Comparison of ENCODE assay signal across 10 mouse cellular contexts in genomic region chr4:95346722-95347197, GRCm38 (mm10).
DNase-seq lines count a peak whose midpoint lies in the region; ATAC-seq and TF ChIP-seq lines count a peak whose summit lies in the region.
"Had no signal": no experiment of that assay in that cellular context is flagged by ENCODE, and none has a peak within 500 bp of the region (broad histone marks: within the 10 kb centered on the region; RNA-seq: fewer than 3 reads in every experiment).

No protein-coding gene starts in this region.

- H3K4me3 ChIP-seq in left cerebral cortex, adult 2 months = no peak overlapping the region
- H3K4me3 ChIP-seq: erythroblast, embryonic 14.5 days; lung, embryonic 15.5 days had no signal

- H3K27ac ChIP-seq in left cerebral cortex, adult 2 months = no peak overlapping the region
- H3K27ac ChIP-seq: lung, embryonic 15.5 days had no signal

- no peak for ATAC-seq in erythroid progenitor cell, adult 5-6 weeks (replicated peaks; ENCODE audit: low FRiP score, poor library complexity, severe bottlenecking)

- intact Hi-C loops in left cerebral cortex, adult 2 months (cut with DNase I) = no loop called here
- intact Hi-C loops in heart, postnatal 14 days (cut with DNase I) = no loop called here

- DNase-seq in left cerebral cortex, adult 18-20 months (ENCODE audit: low spot score in 2 of 2) = peak; percentile 4 to 14
- DNase-seq in left cerebral cortex, adult 2 months (ENCODE audit: extremely low spot score in 1 of 2, low spot score in 2 of 2) = no peak
- peak; percentile 35 to 61 for DNase-seq in heart, postnatal 14 days
- peak; percentile 52 to 70 for DNase-seq in layer of hippocampus, adult 18-20 months (ENCODE audit: low spot score in 2 of 2)
- DNase-seq in lung, postnatal 36 days = peak; percentile 47
- no peak for DNase-seq in thymus, postnatal 10 days (ENCODE audit: low spot score in 2 of 2)
- DNase-seq in adrenal gland, adult 2 months = no peak

- no peak for TF ChIP-seq CTCF in left cerebral cortex, adult 2 months (IDR thresholded peaks at IDR 0.05)

Comparison
In these comparisons a context has a peak if more than half of its experiments do, and no peak if none do; other contexts are left out.
1. DNase-seq: peak in left cerebral cortex, adult 18-20 months (2 of 2), heart, postnatal 14 days (2 of 2), layer of hippocampus, adult 18-20 months (2 of 2) and lung, postnatal 36 days (single experiment); none in left cerebral cortex, adult 2 months (0 of 2), thymus, postnatal 10 days (0 of 2) and adrenal gland, adult 2 months (single experiment).